29 mouse cellular contexts compared by ENCODE assay signal in the genomic region with DNA sequence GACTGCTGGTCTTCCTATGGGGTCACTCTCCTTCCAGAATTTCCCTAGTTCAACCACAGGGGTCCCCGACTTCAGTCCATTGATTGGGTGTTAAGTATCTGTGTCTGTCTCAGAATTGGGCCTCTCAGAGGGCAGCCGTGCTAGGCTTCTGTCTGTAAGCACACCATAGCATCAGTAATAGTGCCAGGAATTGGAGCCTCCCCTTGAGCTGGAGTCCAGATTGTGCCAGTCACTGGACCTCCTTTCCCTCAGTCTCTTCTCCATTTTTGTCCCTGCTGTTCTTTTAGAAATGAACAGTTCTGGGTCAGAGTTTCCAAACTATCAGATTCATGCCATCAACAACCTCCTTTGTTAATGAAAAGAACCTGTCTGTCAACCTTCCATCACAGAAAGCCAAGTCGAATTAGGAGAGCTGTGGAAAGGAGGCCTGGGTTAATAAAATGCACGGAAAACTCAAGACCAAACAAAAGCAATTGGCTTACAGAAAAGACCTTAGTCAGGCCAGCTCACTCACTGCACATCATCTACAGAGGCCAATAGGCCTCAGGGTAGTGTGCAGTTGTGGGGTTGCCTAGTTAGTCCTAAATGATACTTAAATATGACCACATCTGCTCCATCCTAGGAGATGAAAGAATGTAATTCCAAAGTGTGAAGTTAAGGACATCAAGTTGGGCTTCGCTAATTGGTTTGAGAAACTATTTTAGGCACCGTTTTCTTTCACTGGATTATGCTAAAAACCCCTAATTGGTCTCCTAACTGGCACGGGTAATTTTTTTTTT.
DNase-seq lines count a peak whose midpoint lies in the region; ATAC-seq lines count a peak whose summit lies in the region.
"Had no signal": no experiment of that assay in that cellular context is flagged by ENCODE, and none has a peak within 500 bp of the region (broad histone marks: within the 10 kb centered on the region; RNA-seq: fewer than 3 reads in every experiment).

No protein-coding gene starts in this region.

- no peaks in the 10 kb centered on the region for H3K9me3 ChIP-seq in hindbrain, embryonic 10.5 days
- no peaks in the 10 kb centered on the region for H3K9me3 ChIP-seq in hindbrain, embryonic 13.5 days
- H3K9me3 ChIP-seq in embryonic facial prominence, embryonic 10.5 days, result no peaks in the 10 kb centered on the region
- no peaks in the 10 kb centered on the region for H3K9me3 ChIP-seq in forebrain, embryonic 10.5 days
- no peaks in the 10 kb centered on the region for H3K9me3 ChIP-seq in forebrain, embryonic 15.5 days
- H3K9me3 ChIP-seq: embryonic facial prominence, embryonic 13.5 days; hindbrain, embryonic 15.5 days; kidney, embryonic 15.5 days had no signal

- 70% methylated on average over 7 of the region's 7 CpGs for WGBS in hindbrain, embryonic 10.5 days
- 72% methylated on average over 7 of the region's 7 CpGs for WGBS in hindbrain, embryonic 13.5 days
- 62% methylated on average over 7 of the region's 7 CpGs for WGBS in embryonic facial prominence, embryonic 10.5 days
- WGBS in forebrain, embryonic 10.5 days, result 71% methylated on average over 7 of the region's 7 CpGs
- 20% methylated on average over 7 of the region's 7 CpGs for WGBS in forebrain, embryonic 15.5 days

- no peaks in the 10 kb centered on the region for H3K36me3 ChIP-seq in hindbrain, embryonic 10.5 days
- no peaks in the 10 kb centered on the region for H3K36me3 ChIP-seq in hindbrain, embryonic 13.5 days
- no peaks in the 10 kb centered on the region for H3K36me3 ChIP-seq in embryonic facial prominence, embryonic 10.5 days (replicated peaks)
- no peaks in the 10 kb centered on the region for H3K36me3 ChIP-seq in forebrain, embryonic 10.5 days (replicated peaks)
- H3K36me3 ChIP-seq in forebrain, embryonic 15.5 days, result no peaks in the 10 kb centered on the region
- H3K36me3 ChIP-seq: embryonic facial prominence, embryonic 13.5 days; hindbrain, embryonic 15.5 days; kidney, embryonic 15.5 days had no signal

- DNase-seq in hindbrain, embryonic 10.5 days (ENCODE audit: low spot score), result no peak
- no peak for DNase-seq in embryonic facial prominence, embryonic 10.5 days (ENCODE audit: low spot score)
- DNase-seq in forebrain, embryonic 10.5 days (ENCODE audit: extremely low spot score, low spot score), result no peak
- no peak for DNase-seq in urinary bladder, postnatal 14 days (ENCODE audit: low spot score)
- no peak for DNase-seq in lung, postnatal 36 days
- DNase-seq: adrenal gland, adult 2 months; B cell, adult 2 months; cerebellum, postnatal 14 days; gastrocnemius, postnatal 25 days; heart, adult 18-20 months; heart, postnatal 36 days; kidney, adult 11 months; kidney, postnatal 25 days; layer of hippocampus, postnatal 36 days; liver; lung, adult 2 months; lung, postnatal 10 days; right cerebral cortex, postnatal 4 days; thymus, adult 2 months; thymus, postnatal 36 days had no signal

- H3K9ac ChIP-seq in hindbrain, embryonic 13.5 days, result no peak overlapping the region
- H3K9ac ChIP-seq in forebrain, embryonic 15.5 days (replicated peaks), result no peak overlapping the region
- H3K9ac ChIP-seq: embryonic facial prominence, embryonic 13.5 days; hindbrain, embryonic 15.5 days; kidney, embryonic 15.5 days; liver, embryonic 14.5 days had no signal

- H3K27me3 ChIP-seq in hindbrain, embryonic 10.5 days (ENCODE audit: insufficient read depth, poor library complexity, severe bottlenecking), result no peaks in the 10 kb centered on the region
- no peaks in the 10 kb centered on the region for H3K27me3 ChIP-seq in hindbrain, embryonic 13.5 days
- H3K27me3 ChIP-seq in embryonic facial prominence, embryonic 10.5 days (replicated peaks; ENCODE audit: low read depth, poor library complexity, severe bottlenecking), result no peaks in the 10 kb centered on the region
- H3K27me3 ChIP-seq in forebrain, embryonic 10.5 days (ENCODE audit: poor library complexity, severe bottlenecking), result peaks cover 5% of the 10 kb centered on the region; the same call in 1 of the 2 replicates
- H3K27me3 ChIP-seq in forebrain, embryonic 15.5 days, result no peaks in the 10 kb centered on the region
- H3K27me3 ChIP-seq: embryonic facial prominence, embryonic 13.5 days; hindbrain, embryonic 15.5 days; kidney, embryonic 15.5 days had no signal

- peaks cover 13% of the 10 kb centered on the region for H3K4me1 ChIP-seq in hindbrain, embryonic 10.5 days (replicated peaks)
- no peaks in the 10 kb centered on the region for H3K4me1 ChIP-seq in hindbrain, embryonic 13.5 days (replicated peaks)
- peaks cover 43% of the 10 kb centered on the region for H3K4me1 ChIP-seq in embryonic facial prominence, embryonic 10.5 days
- peaks cover 26% of the 10 kb centered on the region for H3K4me1 ChIP-seq in forebrain, embryonic 10.5 days
- peaks cover 6% of the 10 kb centered on the region; the same call in 1 of the 2 replicates for H3K4me1 ChIP-seq in forebrain, embryonic 15.5 days
- H3K4me1 ChIP-seq: hindbrain, embryonic 15.5 days had no signal

- ATAC-seq in hindbrain, embryonic 13.5 days (ENCODE audit: low FRiP score), result no peak
- ATAC-seq in forebrain, embryonic 15.5 days (replicated peaks), result peak; percentile 90
- ATAC-seq: inflammation-experienced regulatory T-cells, adult 6 months; midbrain, embryonic 16.5 days had no signal

- H3K4me3 ChIP-seq in hindbrain, embryonic 10.5 days, result no peak overlapping the region
- no peak overlapping the region for H3K4me3 ChIP-seq in hindbrain, embryonic 13.5 days
- H3K4me3 ChIP-seq in embryonic facial prominence, embryonic 10.5 days, result no peak overlapping the region
- H3K4me3 ChIP-seq in forebrain, embryonic 10.5 days, result no peak overlapping the region
- no peak overlapping the region for H3K4me3 ChIP-seq in forebrain, embryonic 15.5 days
- H3K4me3 ChIP-seq: embryonic facial prominence, embryonic 13.5 days; hindbrain, embryonic 15.5 days; kidney, embryonic 15.5 days had no signal

- H3K4me2 ChIP-seq in hindbrain, embryonic 13.5 days, result no peak overlapping the region
- no peak overlapping the region for H3K4me2 ChIP-seq in forebrain, embryonic 15.5 days (replicated peaks)
- H3K4me2 ChIP-seq: embryonic facial prominence, embryonic 13.5 days; heart, embryonic 11.5 days; hindbrain, embryonic 15.5 days; kidney, embryonic 15.5 days had no signal

- 0 out of 2 replicates have a peak overlapping the region, but pooled peaks have one; percentile 2 for H3K27ac ChIP-seq in hindbrain, embryonic 10.5 days
- H3K27ac ChIP-seq in hindbrain, embryonic 13.5 days, result no peak overlapping the region
- peak overlapping the region; percentile 55; the same call in 1 of the 2 replicates for H3K27ac ChIP-seq in embryonic facial prominence, embryonic 10.5 days (replicated peaks)
- 0 out of 2 replicates have a peak overlapping the region, but pooled peaks have one; percentile 6 for H3K27ac ChIP-seq in forebrain, embryonic 10.5 days
- no peak overlapping the region for H3K27ac ChIP-seq in forebrain, embryonic 15.5 days (replicated peaks)
- H3K27ac ChIP-seq: hindbrain, embryonic 15.5 days; kidney, embryonic 15.5 days; liver, embryonic 14.5 days had no signal

Comparison
In these comparisons a context has a peak if more than half of its experiments do, and no peak if none do; other contexts are left out.
1. H3K27ac ChIP-seq: peak in hindbrain, embryonic 10.5 days (single experiment), embryonic facial prominence, embryonic 10.5 days (single experiment) and forebrain, embryonic 10.5 days (single experiment); none in hindbrain, embryonic 13.5 days (single experiment) and forebrain, embryonic 15.5 days (single experiment).